Mouse (Mus musculus): ENCODE measurements at regions not wholly inside any gene's neighbourhood (a gene's known extent, or its start where the extent isn't known, plus 50 kb on each side); places are given as distances from the start of the nearest gene placed in this dataset.
A peak's percentile ranks its signal among the peaks of the same experiment; 100 is the strongest.

GRCm38 (mm10) chr11:31615107-31615811 is 56.4 kb downstream of the Bod1 start:
- 0 out of 2 replicates have a peak, but pooled peaks have one; percentile 10 for ATAC-seq

GRCm38 (mm10) chr11:31614394-31614713 is 57.3 kb downstream of the Bod1 start:
- H3K4me2 ChIP-seq (replicated peaks) = no peak overlapping the region
- no peak for ATAC-seq
- WGBS = 80% methylated on average over 7 of the region's 7 CpGs

More at GRCm38 (mm10) chr11:31615107-31615811, 56.4 kb downstream of the Bod1 start:
- H3K9me3 ChIP-seq = no peaks in the 10 kb centered on the region
- no peaks in the 10 kb centered on the region for H3K4me1 ChIP-seq (replicated peaks)
- H3K27ac ChIP-seq = no peak overlapping the region
- H3K4me3 ChIP-seq (replicated peaks) = no peak overlapping the region
- H3K4me2 ChIP-seq (replicated peaks) = no peak overlapping the region
- no peaks in the 10 kb centered on the region for H3K36me3 ChIP-seq
- no peak overlapping the region for H3K9ac ChIP-seq
- WGBS = 54% methylated on average over 10 of the region's 10 CpGs
- H3K27me3 ChIP-seq (replicated peaks) = no peaks in the 10 kb centered on the region

GRCm38 (mm10) chr11:31613688-31614393 is 57.8 kb downstream of the Bod1 start:
- no peak overlapping the region for H3K4me2 ChIP-seq (replicated peaks)
- H3K27ac ChIP-seq = no peak overlapping the region
- H3K9me3 ChIP-seq = no peaks in the 10 kb centered on the region
- H3K36me3 ChIP-seq = no peaks in the 10 kb centered on the region
- no peaks in the 10 kb centered on the region for H3K4me1 ChIP-seq (replicated peaks)
- H3K27me3 ChIP-seq (replicated peaks) = no peaks in the 10 kb centered on the region
- no peak overlapping the region for H3K4me3 ChIP-seq (replicated peaks)
- ATAC-seq = no peak
- 79% methylated on average over 11 of the region's 11 CpGs for WGBS
- H3K9ac ChIP-seq = no peak overlapping the region

More at GRCm38 (mm10) chr11:31614394-31614713, 57.3 kb downstream of the Bod1 start:
- Histone ChIP-seq H3K4me1 (replicated peaks) (no peaks in the 10 kb centered on the region), H3K36me3 (no peaks in the 10 kb centered on the region), H3K9me3 (no peaks in the 10 kb centered on the region), H3K27me3 (replicated peaks) (no peaks in the 10 kb centered on the region), H3K27ac (no peak overlapping the region), H3K4me3 (replicated peaks) (no peak overlapping the region), H3K9ac (no peak overlapping the region)

- no peaks in the 10 kb centered on the region; the same call in 1 of the 2 replicates for H3K4me1 ChIP-seq (replicated peaks)
- ATAC-seq = no peak
- 80% methylated on average over 4 of the region's 4 CpGs for WGBS
Observed at GRCm38 (mm10) chr11:31608458-31608857, 63.2 kb downstream of the Bod1 start.

GRCm38 (mm10) chr11:31601499-31601898 is 70.2 kb downstream of the Bod1 start:
- no peak for ATAC-seq
- 85% methylated on average over 7 of the region's 7 CpGs for WGBS
- Histone ChIP-seq H3K9me3 (no peaks in the 10 kb centered on the region), H3K4me2 (replicated peaks) (no peak overlapping the region), H3K4me1 (replicated peaks) (no peaks in the 10 kb centered on the region; the same call in 1 of the 2 replicates), H3K27ac (no peak overlapping the region), H3K27me3 (replicated peaks) (no peaks in the 10 kb centered on the region), H3K36me3 (no peaks in the 10 kb centered on the region), H3K4me3 (replicated peaks) (no peak overlapping the region), H3K9ac (no peak overlapping the region)

More at GRCm38 (mm10) chr11:31608458-31608857, 63.2 kb downstream of the Bod1 start:
- no peaks in the 10 kb centered on the region for H3K9me3 ChIP-seq
- no peak overlapping the region for H3K4me3 ChIP-seq (replicated peaks)
- H3K27me3 ChIP-seq (replicated peaks) = no peaks in the 10 kb centered on the region
- no peak overlapping the region for H3K9ac ChIP-seq
- no peak overlapping the region for H3K27ac ChIP-seq
- no peak overlapping the region for H3K4me2 ChIP-seq (replicated peaks)
- no peaks in the 10 kb centered on the region for H3K36me3 ChIP-seq

- WGBS = 85% methylated on average over 2 of the region's 2 CpGs
- peaks cover 3% of the 10 kb centered on the region; the same call in 1 of the 2 replicates for H3K4me1 ChIP-seq (replicated peaks)
- H3K27ac ChIP-seq = no peak overlapping the region
- no peaks in the 10 kb centered on the region for H3K9me3 ChIP-seq
- no peaks in the 10 kb centered on the region for H3K27me3 ChIP-seq (replicated peaks)
- no peaks in the 10 kb centered on the region for H3K36me3 ChIP-seq
- no peak overlapping the region for H3K4me2 ChIP-seq (replicated peaks)
- H3K4me3 ChIP-seq (replicated peaks) = no peak overlapping the region
- no peak overlapping the region for H3K9ac ChIP-seq
- no peak for ATAC-seq
Observed at GRCm38 (mm10) chr11:31593604-31594003, 78.1 kb downstream of the Bod1 start.

GRCm38 (mm10) chr11:31592061-31592460 is 79.6 kb downstream of the Bod1 start:
- no peaks in the 10 kb centered on the region for H3K36me3 ChIP-seq
- no peak overlapping the region for H3K27ac ChIP-seq
- no peak for ATAC-seq
- H3K4me1 ChIP-seq (replicated peaks) = peaks cover 3% of the 10 kb centered on the region; the same call in 1 of the 2 replicates
- no peak overlapping the region for H3K9ac ChIP-seq
- no peaks in the 10 kb centered on the region for H3K9me3 ChIP-seq
- WGBS = 65% methylated on average over 11 of the region's 11 CpGs
- H3K4me3 ChIP-seq (replicated peaks) = no peak overlapping the region
- no peaks in the 10 kb centered on the region for H3K27me3 ChIP-seq (replicated peaks)
- no peak overlapping the region for H3K4me2 ChIP-seq (replicated peaks)

GRCm38 (mm10) chr11:31591037-31591554 is 80.6 kb downstream of the Bod1 start:
- WGBS = 35% methylated on average over 6 of the region's 6 CpGs
- Histone ChIP-seq H3K9ac (no peak overlapping the region), H3K4me3 (replicated peaks) (no peak overlapping the region), H3K36me3 (no peaks in the 10 kb centered on the region), H3K4me1 (replicated peaks) (peaks cover 3% of the 10 kb centered on the region; the same call in 1 of the 2 replicates), H3K27ac (0 out of 2 replicates have a peak overlapping the region, but pooled peaks have one; percentile 13), H3K9me3 (no peaks in the 10 kb centered on the region), H3K4me2 (replicated peaks) (no peak overlapping the region), H3K27me3 (replicated peaks) (no peaks in the 10 kb centered on the region)
- peak; percentile 20; the same call in 1 of the 2 replicates for ATAC-seq

- Histone ChIP-seq H3K4me1 (replicated peaks) (no peaks in the 10 kb centered on the region), H3K4me3 (replicated peaks) (no peak overlapping the region), H3K36me3 (no peaks in the 10 kb centered on the region), H3K9me3 (no peaks in the 10 kb centered on the region), H3K9ac (no peak overlapping the region), H3K4me2 (replicated peaks) (no peak overlapping the region), H3K27ac (no peak overlapping the region), H3K27me3 (replicated peaks) (no peaks in the 10 kb centered on the region)
- 27% methylated on average over 3 of the region's 3 CpGs for WGBS
- no peak for ATAC-seq
Observed at GRCm38 (mm10) chr11:31574941-31575340, 96.7 kb downstream of the Bod1 start.

GRCm38 (mm10) chr11:31564742-31565510 is 106.8 kb downstream of the Bod1 start:
- Histone ChIP-seq H3K9ac (no peak overlapping the region), H3K27ac (peak overlapping the region; percentile 67), H3K36me3 (no peaks in the 10 kb centered on the region), H3K4me3 (replicated peaks) (no peak overlapping the region), H3K9me3 (no peaks in the 10 kb centered on the region), H3K4me2 (replicated peaks) (no peak overlapping the region; the same call in 1 of the 2 replicates), H3K27me3 (replicated peaks) (no peaks in the 10 kb centered on the region), H3K4me1 (replicated peaks) (peaks cover 12% of the 10 kb centered on the region)
- ATAC-seq = peak; percentile 86
- WGBS = 54% methylated on average over 13 of the region's 13 CpGs

GRCm38 (mm10) chr11:31563826-31564741 is 107.6 kb downstream of the Bod1 start:
- Histone ChIP-seq H3K4me3 (replicated peaks) (no peak overlapping the region), H3K4me1 (replicated peaks) (peaks cover 12% of the 10 kb centered on the region), H3K4me2 (replicated peaks) (no peak overlapping the region; the same call in 1 of the 2 replicates), H3K27me3 (replicated peaks) (no peaks in the 10 kb centered on the region), H3K27ac (peak overlapping the region; percentile 67), H3K36me3 (no peaks in the 10 kb centered on the region), H3K9ac (no peak overlapping the region), H3K9me3 (no peaks in the 10 kb centered on the region)
- ATAC-seq = peak; percentile 73
- WGBS = 45% methylated on average over 10 of the region's 10 CpGs

Measured in intestine, embryonic 15.5 days (tissue).